Mouse (Mus musculus) adrenal gland, postnatal 36 days (tissue): Measurements from ENCODE around the gene Mta1. TPM values are rescaled to one million over a fixed set of nuclear protein-coding genes. Genes with fewer than 3 reads are reported as not detected.
A peak's percentile ranks its signal among the peaks of the same experiment; 100 is the strongest.

Source experiments
- DNase-seq, 2 experiments: peaks; one replicate each; pipeline ENCODE4 v3.0.0; 2021; ENCODE audit warnings: mixed read lengths in 1 of 2
- total RNA-seq, 2 experiments: library from RNA; stranded (reverse); gene quantifications; 2 replicates each; pipeline ENCODE4 v1.2.3; 2021

The Mta1 gene
- total RNA-seq, 2 experiments from 2014 or later: 76.8 to 99.8 TPM

GRCm38 (mm10) chr12:113098530-113099151, 563 bp downstream of the Mta1 start:
- DNase-seq: peak; percentile 43 to 58

DNA sequence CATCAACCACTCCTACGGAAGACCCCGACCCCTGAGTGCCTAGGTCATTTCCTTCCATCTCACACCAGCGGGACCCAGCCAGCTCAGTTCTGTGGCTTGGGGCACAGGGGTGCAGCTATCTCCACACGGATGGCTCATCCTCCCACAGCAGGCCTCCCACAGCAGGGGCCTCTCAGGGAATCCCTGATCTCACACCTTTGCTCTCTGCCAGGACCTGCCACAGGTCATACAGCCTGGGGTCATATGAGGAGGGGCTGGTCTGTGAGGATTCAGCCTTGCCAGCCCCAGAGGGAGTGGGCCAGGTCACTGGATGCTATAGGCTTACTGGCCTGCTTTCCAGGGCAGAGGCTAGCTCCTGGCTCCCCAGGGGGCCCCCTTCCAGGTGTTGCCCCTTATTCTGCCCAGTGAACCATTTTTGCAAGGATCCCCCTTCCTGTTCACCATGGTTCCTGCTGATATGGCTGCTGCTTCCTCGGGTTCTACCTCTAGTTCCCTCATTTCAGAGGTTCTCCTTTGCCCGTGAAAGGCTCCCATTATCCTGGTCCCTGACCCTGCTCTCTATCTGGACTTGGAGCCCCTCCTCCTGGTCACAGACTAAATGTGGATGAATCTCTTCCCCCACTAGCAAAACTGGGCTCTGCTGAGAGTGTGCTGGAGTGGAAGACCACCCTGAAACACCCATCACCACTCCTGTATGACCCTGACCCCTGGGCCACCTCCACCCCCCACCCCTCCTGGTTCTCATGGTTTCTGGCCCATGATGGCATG, 1.6 kb downstream of the Mta1 start:
- no peak for DNase-seq

DNA sequence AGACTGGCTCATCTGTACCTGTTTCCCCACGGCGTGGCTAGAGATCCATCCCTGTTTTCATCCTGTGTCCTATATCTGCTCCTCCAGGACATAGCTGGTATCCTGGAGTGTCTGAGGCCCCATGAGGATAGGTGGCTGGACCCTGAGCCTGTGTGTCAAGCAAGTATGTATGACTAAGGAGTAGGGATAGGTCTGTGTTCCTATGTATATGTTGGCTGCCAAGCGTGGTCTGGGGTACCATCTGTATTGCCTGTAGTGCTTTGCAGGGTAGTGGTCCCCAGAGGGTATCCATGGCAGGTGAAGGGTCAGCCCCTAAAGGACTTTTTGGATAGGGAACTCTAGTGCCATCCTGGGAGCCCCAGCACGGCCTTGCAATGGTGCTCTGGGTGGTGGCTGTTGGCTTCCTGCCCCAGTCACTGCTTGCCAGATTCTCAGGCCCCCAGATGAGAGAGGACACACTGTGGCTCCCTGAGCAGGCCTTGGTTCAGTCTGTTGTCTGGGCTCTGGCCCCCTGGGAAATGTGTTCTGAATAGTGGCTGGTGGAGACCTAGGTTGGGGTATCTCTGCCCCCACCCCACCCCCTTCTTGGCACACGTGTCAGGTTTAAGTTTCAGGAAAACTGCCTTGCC, 2.5 kb downstream of the Mta1 start:
- peak; percentile 75 to 81 for DNase-seq

GRCm38 (mm10) chr12:113101251-113101960, 3.3 kb downstream of the Mta1 start:
- DNase-seq: no peak

GRCm38 (mm10) chr12:113102461-113102860, 4.4 kb downstream of the Mta1 start:
- DNase-seq: peak; percentile 83 to 84

GRCm38 (mm10) chr12:113103846-113104451, 5.9 kb downstream of the Mta1 start:
- peak; percentile 47 to 55 for DNase-seq

DNA sequence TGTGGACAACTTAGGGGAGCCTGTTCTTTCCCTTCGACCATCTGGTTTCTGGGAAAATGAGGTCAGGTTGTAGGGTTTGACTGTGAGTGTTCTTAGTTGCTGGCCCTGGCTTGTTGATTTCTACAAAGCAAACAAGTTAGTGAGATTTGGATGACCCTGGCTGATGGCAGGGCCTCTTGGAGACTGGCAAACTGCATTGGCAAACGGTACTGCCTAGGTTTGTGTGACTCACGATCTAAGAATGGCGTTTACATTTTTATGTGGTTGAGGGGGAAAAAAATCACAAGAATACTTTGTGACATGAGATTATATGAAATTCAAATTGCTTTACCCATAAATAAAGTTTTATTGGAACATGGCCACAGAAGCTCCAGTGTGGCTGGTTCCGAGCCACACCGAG, 8.3 kb downstream of the Mta1 start:
- DNase-seq: peak; percentile 39 to 58

- DNase-seq: no peak
These were observed 9.5 kb downstream of the Mta1 start for GRCm38 (mm10) chr12:113107431-113108124.

DNA sequence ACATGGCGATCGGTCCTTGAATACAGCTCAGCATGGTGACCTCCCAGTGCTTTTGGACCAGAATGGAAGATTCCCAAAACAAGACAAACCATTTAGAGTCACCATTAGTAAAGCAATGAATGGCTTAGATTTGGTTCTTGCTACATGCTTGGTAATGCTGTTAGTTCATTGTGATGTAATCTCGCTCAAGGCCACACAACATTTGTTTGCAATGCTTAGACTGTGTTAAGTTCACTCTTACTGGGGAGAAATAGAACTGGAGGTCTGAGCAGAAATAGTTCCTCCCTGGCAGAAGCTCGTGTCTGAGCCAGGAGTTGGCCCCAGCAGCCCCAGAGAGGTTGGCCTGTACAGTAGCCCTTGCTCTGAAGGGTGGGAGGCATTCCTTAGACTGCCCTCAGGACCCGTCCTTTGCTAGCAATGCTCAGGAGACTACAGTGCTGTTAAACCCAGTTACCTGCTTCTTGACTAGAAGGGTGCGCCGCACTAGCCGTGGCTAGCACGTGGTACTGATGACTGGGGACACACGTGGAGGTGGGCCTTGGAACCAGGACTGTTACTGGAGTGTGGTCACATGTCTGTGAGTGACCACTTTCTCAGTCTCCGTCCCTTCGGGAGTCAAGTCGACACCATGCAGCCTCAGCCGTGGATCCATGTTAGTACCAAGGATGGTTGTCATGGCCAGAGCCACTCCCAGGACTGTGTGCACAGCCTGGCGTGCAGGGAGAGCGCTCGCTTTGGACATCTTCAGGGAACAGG, 10.6 kb downstream of the Mta1 start:
- no peak for DNase-seq

DNA sequence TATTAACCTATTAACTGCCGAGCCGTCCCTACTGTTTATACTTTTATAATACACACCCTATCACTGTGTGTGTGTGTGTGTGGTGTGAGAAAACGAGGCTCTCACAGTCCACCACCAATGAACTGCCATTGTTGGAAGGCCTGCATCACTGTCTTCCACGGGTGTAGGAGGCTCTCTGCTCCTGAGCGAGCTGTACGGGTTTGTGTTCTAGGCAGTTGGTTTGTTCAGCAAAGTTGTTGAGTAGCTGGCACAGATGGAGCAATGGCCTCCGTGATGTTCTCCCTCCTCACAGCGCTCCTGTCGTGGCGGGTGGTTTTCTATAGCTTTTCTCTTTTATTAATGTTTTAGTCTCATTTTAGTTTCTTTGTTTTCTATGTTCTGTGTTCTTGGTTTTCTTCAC, 11.7 kb downstream of the Mta1 start:
- no peak for DNase-seq

- peak; percentile 47 to 70 for DNase-seq
These were observed 16.1 kb downstream of the Mta1 start for GRCm38 (mm10) chr12:113114141-113114540.

GRCm38 (mm10) chr12:113114856-113115538, 16.9 kb downstream of the Mta1 start:
- no peak for DNase-seq

DNA sequence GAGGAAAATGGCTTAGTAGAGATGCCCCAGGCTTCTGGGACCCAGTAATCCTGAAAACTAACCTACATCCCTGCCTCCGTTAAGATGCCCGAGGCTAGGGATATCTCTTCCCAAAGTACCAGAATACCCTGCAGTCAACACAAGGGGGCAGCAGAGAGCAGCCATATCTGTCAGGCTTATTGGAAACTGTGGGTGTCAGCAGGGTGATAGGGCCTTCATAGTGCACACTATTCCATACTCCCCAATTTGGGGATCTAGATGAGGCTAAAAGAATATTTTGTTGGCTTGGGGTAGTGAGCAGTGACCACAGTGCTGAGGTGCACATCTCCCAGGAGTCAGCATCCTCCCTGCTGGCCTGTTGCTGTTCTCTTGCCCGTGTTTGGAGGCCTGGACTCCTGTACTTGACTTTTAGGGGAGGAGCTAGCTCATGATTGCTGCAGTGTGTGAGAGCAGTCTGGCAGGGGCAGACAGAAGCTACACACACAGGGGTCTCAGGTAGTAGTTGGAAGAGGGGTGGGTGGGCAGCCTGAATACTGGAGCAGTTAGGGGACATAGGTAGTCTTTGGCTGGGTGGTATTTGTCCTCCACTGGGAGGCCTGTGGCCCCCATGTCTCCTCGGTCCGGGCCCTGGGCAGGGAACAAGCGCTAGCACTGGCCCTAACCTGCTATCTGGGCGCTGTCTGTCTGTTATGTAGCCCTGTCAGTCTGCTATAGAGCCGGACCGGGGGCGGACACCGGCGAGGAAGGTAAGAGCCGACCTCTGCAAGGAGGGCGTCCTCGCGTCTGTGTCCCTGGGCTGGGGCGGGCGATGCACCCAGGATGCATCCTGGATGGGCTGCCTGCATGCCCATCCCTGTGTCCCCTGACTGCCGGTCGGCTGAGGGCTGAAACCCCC, 21.7 kb downstream of the Mta1 start:
- peak; percentile 85 to 89 for DNase-seq

DNA sequence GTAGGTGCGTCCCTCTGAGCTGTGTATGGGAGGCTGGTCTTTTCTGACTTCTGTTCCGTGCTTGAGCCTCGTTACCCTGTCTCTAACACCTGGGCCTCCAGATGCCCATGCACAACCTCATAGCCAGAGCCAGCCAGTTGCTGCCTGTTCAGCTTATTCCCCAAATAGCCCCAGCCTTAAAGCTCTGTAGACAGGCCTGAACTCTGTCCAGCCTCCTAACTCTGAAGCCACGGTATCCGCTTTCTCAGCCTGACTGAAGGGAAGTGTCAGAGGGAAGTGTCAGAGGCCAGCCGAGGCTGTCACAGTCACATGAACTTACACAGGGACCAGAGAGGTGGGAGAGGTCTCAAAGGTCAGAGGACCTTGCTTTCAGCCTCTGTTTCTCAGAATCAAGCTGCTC, 26.6 kb downstream of the Mta1 start:
- DNase-seq: no peak

DNA sequence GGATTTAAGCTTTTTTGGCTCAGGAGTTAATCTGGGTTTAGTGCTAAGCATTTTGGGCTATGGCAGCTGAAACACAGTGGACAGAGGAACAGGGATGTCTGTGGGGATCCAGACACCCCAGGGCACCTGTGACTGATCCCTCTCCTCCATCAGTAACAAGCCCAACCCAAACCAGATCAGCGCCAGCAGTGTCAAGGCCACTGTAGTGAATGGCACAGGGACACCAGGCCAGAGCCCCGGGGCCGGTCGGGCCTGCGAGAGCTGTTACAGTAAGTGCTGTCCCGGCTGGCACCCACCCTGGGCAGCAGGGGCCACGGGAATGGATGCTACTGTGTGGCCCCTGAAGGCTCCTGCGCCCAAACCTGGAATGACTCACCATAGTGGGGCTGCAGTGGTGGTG, 32.7 kb downstream of the Mta1 start:
- DNase-seq: peak in 1 of 2 experiments; percentile 40

DNA sequence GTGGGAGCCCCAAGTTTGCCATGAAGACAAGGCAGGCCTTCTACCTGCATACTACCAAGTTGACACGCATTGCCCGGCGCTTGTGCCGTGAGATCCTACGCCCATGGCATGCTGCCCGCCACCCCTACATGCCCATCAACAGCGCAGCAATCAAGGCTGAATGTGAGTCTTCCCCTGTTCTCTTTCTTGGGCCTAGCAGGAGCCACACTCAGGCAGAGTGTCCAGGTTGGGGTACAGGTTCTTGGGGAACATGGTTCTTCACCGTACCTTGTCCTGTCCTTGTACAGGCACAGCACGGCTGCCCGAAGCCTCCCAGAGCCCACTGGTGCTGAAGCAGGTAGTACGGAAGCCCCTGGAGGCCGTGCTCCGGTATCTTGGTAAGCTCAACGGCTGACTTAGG, 33.5 kb downstream of the Mta1 start:
- no peak for DNase-seq

DNA sequence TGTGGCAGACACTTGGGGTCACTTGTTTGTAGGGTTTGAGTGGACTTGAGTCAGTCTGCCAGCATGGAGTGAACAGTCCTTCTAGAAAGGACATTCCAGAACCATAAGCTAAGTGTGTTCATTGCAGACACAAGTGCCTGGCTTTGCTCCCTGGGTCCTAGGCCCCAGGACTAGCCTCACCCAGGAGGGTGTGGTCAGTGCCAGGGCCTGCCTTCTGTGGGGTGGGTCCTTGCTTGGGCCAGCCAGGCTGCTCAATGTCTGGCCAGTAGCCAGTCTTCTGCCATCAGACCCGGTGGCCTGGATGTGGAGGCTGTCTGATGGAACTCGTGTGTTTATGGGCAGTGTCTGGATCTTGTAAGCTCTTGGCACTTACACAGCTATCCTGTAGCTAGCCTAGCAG, 34.5 kb downstream of the Mta1 start:
- DNase-seq: peak in 1 of 2 experiments; percentile 57

DNA sequence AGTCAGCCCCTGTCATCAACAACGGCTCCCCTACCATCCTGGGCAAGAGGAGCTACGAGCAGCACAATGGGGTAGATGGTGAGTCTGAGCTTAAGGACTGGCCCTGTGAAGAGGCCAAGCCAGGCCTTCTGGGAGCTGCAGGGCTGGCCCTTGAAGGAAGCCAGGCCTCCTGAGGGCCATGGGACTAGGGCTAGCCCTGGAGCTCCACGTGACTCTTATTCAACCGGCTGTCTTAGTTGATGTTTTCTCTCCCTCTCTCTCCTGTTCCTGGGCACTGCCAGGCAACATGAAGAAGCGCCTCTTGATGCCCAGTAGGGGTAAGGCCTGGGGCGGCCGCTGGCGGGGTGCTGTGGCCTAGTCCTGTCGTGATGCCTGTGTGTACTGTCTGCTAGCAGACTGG, 35.2 kb downstream of the Mta1 start:
- DNase-seq: no peak

DNA sequence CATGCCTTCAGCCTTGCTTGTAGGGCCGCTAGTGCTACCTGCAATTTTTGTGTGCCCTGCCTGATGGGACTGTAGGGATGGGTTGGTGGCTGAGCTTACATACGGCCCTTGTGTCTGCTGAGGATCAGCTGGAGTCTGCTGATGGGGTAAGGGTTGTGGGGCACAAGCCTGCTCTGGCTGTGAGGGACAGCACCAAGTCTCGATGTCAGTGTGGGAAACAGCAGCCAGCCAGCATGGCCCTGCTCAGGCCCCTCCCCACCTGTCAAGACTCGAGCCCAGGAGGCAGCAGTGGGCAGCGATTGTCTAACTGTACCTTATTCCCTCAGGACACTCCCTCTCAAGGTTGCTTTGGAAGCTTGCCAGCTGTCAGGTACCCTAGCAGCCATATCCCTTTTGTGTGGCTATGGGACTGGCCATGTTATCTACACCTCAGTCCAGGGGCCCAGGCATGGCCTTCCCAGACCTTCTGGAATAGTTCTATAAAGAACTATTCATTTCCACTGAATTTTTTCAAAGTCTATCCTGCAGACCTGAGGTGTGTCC, 35.9 kb downstream of the Mta1 start:
- DNase-seq: no peak
